Mouse (Mus musculus) stomach, embryonic 16.5 days (tissue): ENCODE measurements around the gene Uspl1. TPM values are rescaled to one million over a fixed set of nuclear protein-coding genes. Genes with fewer than 3 reads are reported as not detected.
A peak's percentile ranks its signal among the peaks of the same experiment; 100 is the strongest.

Experiments used
- ATAC-seq: fragments of 200-750 bp; cut with Nextera tagmentation; 2 replicates; pipeline ENCODE4 v1.8.0; 2017; ENCODE audit warnings: moderate number of reproducible peaks, moderate TSS enrichment; ENCODE audit not compliant: insufficient read depth, low FRiP score
- H3K27ac ChIP-seq: fragments of 300-500 bp; sonication (generic); 2 replicates; pipeline ENCODE4 v1.5.1; 2014; ENCODE audit warnings: low read length
- H3K27me3 ChIP-seq: fragments of 300-500 bp; sonication (generic); 2 replicates; pipeline ENCODE4 v1.6.1; 2014; ENCODE audit warnings: low read length, control low read depth, mixed read lengths; ENCODE audit not compliant: control insufficient read depth, insufficient read depth
- H3K36me3 ChIP-seq: fragments of 300-500 bp; sonication (generic); 2 replicates; pipeline ENCODE4 v1.6.1; 2014; ENCODE audit warnings: low read length; ENCODE audit not compliant: control insufficient read depth, insufficient read depth
- H3K4me1 ChIP-seq: fragments of 300-500 bp; sonication (generic); 2 replicates; pipeline ENCODE4 v1.6.1; 2014; ENCODE audit warnings: low read length, control low read depth, mixed read lengths; ENCODE audit not compliant: control insufficient read depth, insufficient read depth
- H3K4me2 ChIP-seq: fragments of 300-500 bp; sonication (generic); 2 replicates; pipeline ENCODE4 v1.6.1; 2014; ENCODE audit warnings: low read depth, low read length, mixed read lengths
- H3K4me3 ChIP-seq: fragments of 300-500 bp; sonication (generic); replicated peaks from 2 replicates; pipeline ENCODE4 v1.5.1; 2014; ENCODE audit warnings: mild to moderate bottlenecking, low read length
- H3K9ac ChIP-seq: fragments of 300-500 bp; sonication (generic); 2 replicates; pipeline ENCODE4 v1.6.1; 2014; ENCODE audit warnings: low read length
- H3K9me3 ChIP-seq: fragments of 300-500 bp; sonication (generic); replicated peaks from 2 replicates; pipeline ENCODE4 v1.6.1; 2016; ENCODE audit warnings: low read length, control low read depth; ENCODE audit not compliant: control insufficient read depth
- WGBS: fragments of 180-500 bp; shearing (Covaris S2); extraction: QIAGEN DNeasy Blood & Tissue Kit; methylation state at CpG from one replicate; pipeline ENCODE4 v1.1.7; 2014; 5-methylcytosine and 5-hydroxymethylcytosine counted together
- polyA plus RNA-seq: library from polyadenylated mRNA; unstranded; fragments of >200 nt; fragmentation: Nextera tagmentation; extraction: Ambion mirVana; gene quantifications from 2 replicates; pipeline ENCODE4 v1.2.1, GENCODE M21; 2015

Uspl1 gene
- polyA plus RNA-seq, 1 experiment from 2014 or later = 36.7 TPM

GRCm38 (mm10) chr5:149160469-149160868, 23.7 kb upstream of the Uspl1 start:
- WGBS = 66% methylated on average over 4 of the region's 4 CpGs
- Histone ChIP-seq H3K9me3 (no peaks in the 10 kb centered on the region), H3K27ac (no peak overlapping the region), H3K4me3 (no peak overlapping the region), H3K4me1 (no peaks in the 10 kb centered on the region), H3K9ac (no peak overlapping the region), H3K36me3 (no peaks in the 10 kb centered on the region), H3K4me2 (no peak overlapping the region), H3K27me3 (no peaks in the 10 kb centered on the region)
- ATAC-seq = no peak

- Histone ChIP-seq H3K27me3 (no peaks in the 10 kb centered on the region), H3K27ac (no peak overlapping the region), H3K9ac (no peak overlapping the region), H3K4me2 (no peak overlapping the region), H3K4me3 (no peak overlapping the region), H3K36me3 (no peaks in the 10 kb centered on the region), H3K9me3 (no peaks in the 10 kb centered on the region), H3K4me1 (no peaks in the 10 kb centered on the region)
- ATAC-seq = no peak
- 59% methylated on average over 7 of the region's 7 CpGs for WGBS
These were observed 21.3 kb upstream of the Uspl1 start for GRCm38 (mm10) chr5:149162890-149163289.

GRCm38 (mm10) chr5:149164881-149165280, 19.3 kb upstream of the Uspl1 start:
- Histone ChIP-seq H3K4me3 (no peak overlapping the region), H3K9ac (no peak overlapping the region), H3K27ac (no peak overlapping the region), H3K4me1 (no peaks in the 10 kb centered on the region), H3K27me3 (no peaks in the 10 kb centered on the region), H3K9me3 (no peaks in the 10 kb centered on the region), H3K36me3 (no peaks in the 10 kb centered on the region), H3K4me2 (no peak overlapping the region)
- WGBS = 53% methylated on average over 7 of the region's 7 CpGs
- ATAC-seq = peak; percentile 37; the same call in 1 of the 2 replicates

DNA sequence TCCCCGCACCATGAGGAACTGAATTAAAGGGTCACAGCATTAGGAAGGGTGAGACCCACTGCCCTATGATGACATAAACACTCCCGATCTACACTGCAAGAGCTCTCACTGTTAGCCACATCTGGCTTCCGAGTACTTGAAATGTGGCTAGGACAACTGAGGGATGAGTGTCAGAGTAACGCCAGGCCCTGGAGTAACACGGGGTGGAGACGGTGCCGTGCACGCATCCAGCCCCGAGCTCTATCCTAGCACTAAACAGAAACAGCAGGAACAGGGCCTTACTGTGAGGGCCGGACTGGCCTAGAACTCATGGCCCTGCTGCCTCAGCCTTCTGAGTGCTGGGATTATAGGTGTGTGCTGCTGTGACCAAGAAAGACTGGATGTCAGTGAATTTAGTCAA, 18.1 kb upstream of the Uspl1 start:
- Histone ChIP-seq H3K4me2 (no peak overlapping the region), H3K9ac (no peak overlapping the region), H3K4me3 (no peak overlapping the region), H3K9me3 (no peaks in the 10 kb centered on the region), H3K27ac (no peak overlapping the region), H3K4me1 (no peaks in the 10 kb centered on the region), H3K36me3 (no peaks in the 10 kb centered on the region), H3K27me3 (no peaks in the 10 kb centered on the region)
- WGBS = 94% methylated on average over 10 of the region's 10 CpGs
- ATAC-seq = no peak

GRCm38 (mm10) chr5:149168051-149168450, 16.1 kb upstream of the Uspl1 start:
- ATAC-seq = no peak
- WGBS = 83% methylated on average over 2 of the region's 2 CpGs
- Histone ChIP-seq H3K4me3 (no peak overlapping the region), H3K9ac (no peak overlapping the region), H3K27ac (no peak overlapping the region), H3K27me3 (no peaks in the 10 kb centered on the region), H3K9me3 (no peaks in the 10 kb centered on the region), H3K4me2 (no peak overlapping the region), H3K4me1 (no peaks in the 10 kb centered on the region), H3K36me3 (no peaks in the 10 kb centered on the region)

DNA sequence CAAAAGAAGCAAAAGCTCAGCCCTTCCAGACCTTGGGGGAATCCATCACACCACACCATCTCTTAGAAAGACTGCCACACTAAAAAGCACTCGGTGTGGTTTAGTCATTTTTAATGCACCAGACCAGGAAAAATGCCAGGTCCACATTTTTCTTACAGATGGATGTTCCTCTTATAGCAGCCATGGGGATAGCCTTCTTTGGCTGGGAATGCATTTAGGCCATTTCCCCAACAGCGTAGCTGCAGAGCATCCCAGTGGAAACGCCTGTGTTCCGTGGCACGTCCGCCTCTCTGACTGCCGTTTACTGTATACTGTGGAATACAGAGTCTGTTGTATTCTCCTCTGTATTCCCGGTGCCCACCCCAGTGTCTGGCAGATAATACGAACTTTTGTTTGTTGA, 15.3 kb upstream of the Uspl1 start:
- H3K9ac ChIP-seq = no peak overlapping the region
- no peaks in the 10 kb centered on the region for H3K9me3 ChIP-seq
- H3K4me2 ChIP-seq = no peak overlapping the region
- no peak overlapping the region for H3K27ac ChIP-seq
- H3K36me3 ChIP-seq = no peaks in the 10 kb centered on the region
- no peak for ATAC-seq
- H3K4me1 ChIP-seq = no peaks in the 10 kb centered on the region
- no peaks in the 10 kb centered on the region for H3K27me3 ChIP-seq
- WGBS = 65% methylated on average over 9 of the region's 9 CpGs
- H3K4me3 ChIP-seq = no peak overlapping the region

DNA sequence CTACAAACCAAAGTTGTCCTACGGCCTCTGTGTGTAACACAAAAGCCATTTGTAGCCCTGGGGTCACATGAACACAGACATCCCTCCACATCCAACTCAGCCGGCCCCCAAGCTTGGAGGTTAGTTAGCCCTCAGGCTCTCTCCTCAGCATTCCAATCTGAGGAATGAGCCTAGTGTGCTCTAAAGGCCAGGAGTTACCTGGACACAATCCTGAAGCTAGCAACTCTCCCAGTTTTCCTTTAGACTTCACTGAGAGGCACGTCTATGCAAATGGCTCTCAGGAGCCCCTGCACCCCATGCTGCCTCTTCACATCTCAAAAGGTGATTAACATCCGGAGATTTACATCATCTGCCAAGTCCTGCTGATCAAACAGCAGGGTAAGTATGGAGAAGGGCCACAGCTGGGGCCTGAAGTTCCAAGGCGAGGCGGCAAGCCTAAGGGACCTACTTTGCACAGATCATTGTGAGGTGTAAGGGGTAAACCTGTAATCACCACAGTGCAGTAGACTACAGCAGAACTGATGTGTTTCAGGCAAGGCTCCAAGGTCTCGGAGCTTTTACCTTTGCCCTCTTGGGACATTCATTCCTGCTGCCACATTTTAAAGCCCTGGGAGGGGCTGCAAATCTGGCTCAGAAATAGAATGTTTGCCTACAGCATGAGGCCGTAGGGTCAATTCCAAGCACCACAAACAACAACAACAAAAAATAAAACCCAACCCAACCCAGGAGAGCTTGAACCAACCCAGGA, 13.1 kb upstream of the Uspl1 start:
- H3K27me3 ChIP-seq = no peaks in the 10 kb centered on the region
- no peaks in the 10 kb centered on the region for H3K4me1 ChIP-seq
- H3K9me3 ChIP-seq = no peaks in the 10 kb centered on the region
- no peak overlapping the region for H3K4me3 ChIP-seq
- ATAC-seq = no peak
- WGBS = 50% methylated on average over 8 of the region's 8 CpGs
- H3K4me2 ChIP-seq = no peak overlapping the region
- no peaks in the 10 kb centered on the region for H3K36me3 ChIP-seq
- H3K9ac ChIP-seq = no peak overlapping the region
- no peak overlapping the region for H3K27ac ChIP-seq

- Histone ChIP-seq H3K4me2 (no peak overlapping the region), H3K4me3 (no peak overlapping the region), H3K27ac (no peak overlapping the region), H3K27me3 (no peaks in the 10 kb centered on the region), H3K4me1 (no peaks in the 10 kb centered on the region), H3K36me3 (no peaks in the 10 kb centered on the region), H3K9me3 (no peaks in the 10 kb centered on the region), H3K9ac (no peak overlapping the region)
- no peak for ATAC-seq
- WGBS = 75% methylated on average over 10 of the region's 10 CpGs
These were observed 11.9 kb upstream of the Uspl1 start for GRCm38 (mm10) chr5:149172246-149172645.

GRCm38 (mm10) chr5:149174527-149174926, 9.6 kb upstream of the Uspl1 start:
- Histone ChIP-seq H3K27me3 (no peaks in the 10 kb centered on the region), H3K9me3 (no peaks in the 10 kb centered on the region), H3K36me3 (no peaks in the 10 kb centered on the region), H3K9ac (no peak overlapping the region), H3K4me1 (no peaks in the 10 kb centered on the region), H3K4me3 (no peak overlapping the region), H3K27ac (no peak overlapping the region), H3K4me2 (no peak overlapping the region)
- 84% methylated on average over 7 of the region's 7 CpGs for WGBS
- no peak for ATAC-seq
